Mouse (Mus musculus) small intestine, adult 2 months (tissue): ENCODE data around the gene Rapgef5. TPM values are rescaled to one million over a fixed set of nuclear protein-coding genes. Genes with fewer than 3 reads are reported as not detected.

Source experiments
- H3K27ac ChIP-seq: fragments of 200-500 bp; 2 replicates; pipeline ENCODE4 v1.5.1; 2012; ENCODE audit warnings: low read depth, low read length, control low read depth, inconsistent platforms; ENCODE audit not compliant: insufficient read depth
- H3K27me3 ChIP-seq: fragments of 200-500 bp; 2 replicates; pipeline ENCODE4 v1.6.1; 2012; ENCODE audit warnings: mild to moderate bottlenecking, moderate library complexity, low read length, inconsistent platforms; ENCODE audit not compliant: control insufficient read depth, insufficient read depth
- H3K36me3 ChIP-seq: fragments of 200-500 bp; 2 replicates; pipeline ENCODE4 v1.6.1; 2012; ENCODE audit warnings: mild to moderate bottlenecking, low read length, control low read depth, inconsistent platforms; ENCODE audit not compliant: control insufficient read depth, insufficient read depth
- H3K4me1 ChIP-seq: fragments of 200-500 bp; 2 replicates; pipeline ENCODE4 v1.6.1; 2012; ENCODE audit warnings: low read length, inconsistent platforms, mixed read lengths; ENCODE audit not compliant: control insufficient read depth, insufficient read depth, insufficient read length
- H3K4me3 ChIP-seq: fragments of 200-500 bp; 2 replicates; pipeline ENCODE4 v1.5.1; 2012; ENCODE audit warnings: low read depth, mild to moderate bottlenecking, control low read depth, inconsistent platforms, low read length, moderate library complexity
- CTCF ChIP-seq: fragments of 200-500 bp; IDR thresholded peaks from 2 replicates; pipeline ENCODE4 v1.5.1; 2012; ENCODE audit warnings: low read depth, mild to moderate bottlenecking, control low read depth, inconsistent platforms, low read length, moderate library complexity, mixed read lengths; ENCODE audit not compliant: insufficient replicate concordance, insufficient read length; ENCODE audit errors: extremely low read depth
- POLR2A ChIP-seq: fragments of 200-500 bp; IDR thresholded peaks from 2 replicates; pipeline ENCODE4 v1.6.1; 2012; ENCODE audit warnings: low read depth, mild to moderate bottlenecking, control low read depth, inconsistent platforms, low read length, moderate library complexity
- WGBS: fragments of 180-500 bp; shearing (Covaris S2); methylation state at CpG from one replicate; pipeline ENCODE4 v1.1.7; 2018; 5-methylcytosine and 5-hydroxymethylcytosine counted together
- polyA plus RNA-seq: library from polyadenylated mRNA; depleted of rRNA; stranded (reverse); fragments of >200 nt; gene quantifications from 2 replicates; pipeline ENCODE4 v1.2.3, GENCODE M21; 2012

Rapgef5 gene
- polyA plus RNA-seq, 1 experiment = 4.7 TPM

- H3K27ac ChIP-seq = no peak overlapping the region
- no peaks in the 10 kb centered on the region for H3K36me3 ChIP-seq
- TF ChIP-seq POLR2A (no peak), CTCF (no peak)
- H3K27me3 ChIP-seq = no peaks in the 10 kb centered on the region
- no peak overlapping the region for H3K4me3 ChIP-seq
- no peaks in the 10 kb centered on the region; the same call in 1 of the 2 replicates for H3K4me1 ChIP-seq
- 83% methylated on average over 1 of the region's 1 CpGs for WGBS
Measured at GRCm38 (mm10) chr12:117632133-117632532, 115.9 kb downstream of the Rapgef5 start.

DNA sequence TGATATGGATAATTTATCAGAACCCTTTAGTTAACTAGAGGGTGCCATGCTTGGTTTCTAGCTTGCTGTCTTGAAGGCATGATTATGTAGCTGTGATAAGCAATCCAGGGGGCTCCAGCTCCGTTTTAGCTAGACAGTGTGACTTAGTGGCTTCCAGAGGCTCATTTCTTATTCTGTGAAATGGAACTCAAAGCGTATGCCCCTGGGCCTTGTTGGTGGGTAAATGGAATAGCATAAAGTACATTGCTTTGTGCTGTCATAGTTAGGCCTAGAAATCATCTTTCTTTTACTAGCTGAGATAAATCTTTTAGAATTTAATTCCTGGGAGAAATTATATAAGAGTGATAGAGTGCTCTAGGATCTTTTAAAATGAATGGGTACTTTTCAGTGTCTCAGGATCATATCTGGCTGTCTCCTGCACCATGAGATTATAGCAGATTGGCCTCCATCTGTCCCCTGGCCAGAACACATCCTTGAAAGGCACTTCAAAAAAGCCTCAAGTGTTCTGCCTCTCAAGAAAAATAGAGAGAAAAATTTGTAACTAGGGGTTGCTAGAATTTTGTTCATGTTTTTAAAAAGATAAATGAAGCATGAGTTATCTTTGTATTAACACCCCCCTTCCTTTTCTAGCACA is 120.0 kb downstream of the Rapgef5 start:
- WGBS = 83% methylated on average over 2 of the region's 2 CpGs
- H3K4me3 ChIP-seq = no peak overlapping the region
- no peak for TF ChIP-seq POLR2A
- no peaks in the 10 kb centered on the region for H3K27me3 ChIP-seq
- H3K36me3 ChIP-seq = no peaks in the 10 kb centered on the region
- no peaks in the 10 kb centered on the region for H3K4me1 ChIP-seq
- H3K27ac ChIP-seq = no peak overlapping the region

DNA sequence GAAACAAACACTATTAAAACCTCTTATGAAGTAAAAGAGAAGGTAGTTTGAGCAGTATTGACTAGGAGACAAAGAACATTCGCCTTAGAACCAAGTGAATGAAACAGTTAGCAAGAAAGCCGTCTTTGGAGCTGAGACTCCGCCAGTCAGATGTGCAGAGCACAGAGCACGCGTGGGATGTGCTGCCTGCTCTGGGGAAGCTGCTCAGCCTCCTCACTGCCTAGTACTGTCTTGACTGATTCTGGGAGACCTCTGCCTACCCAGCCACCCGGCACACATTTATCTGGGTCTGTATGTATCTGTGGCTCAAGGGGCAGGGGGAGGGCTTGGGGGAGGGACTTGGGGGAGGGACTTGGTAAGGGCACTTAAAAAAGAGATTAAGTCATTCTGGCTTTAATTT is 120.7 kb downstream of the Rapgef5 start:
- Histone ChIP-seq H3K4me3 (no peak overlapping the region), H3K27me3 (no peaks in the 10 kb centered on the region), H3K36me3 (no peaks in the 10 kb centered on the region), H3K4me1 (no peaks in the 10 kb centered on the region), H3K27ac (no peak overlapping the region)
- 85% methylated on average over 6 of the region's 6 CpGs for WGBS
- TF ChIP-seq CTCF = no peak
- TF ChIP-seq POLR2A = no peak

GRCm38 (mm10) chr12:117638833-117639232 is 122.6 kb downstream of the Rapgef5 start:
- 89% methylated on average over 2 of the region's 2 CpGs for WGBS
- H3K27me3 ChIP-seq = no peaks in the 10 kb centered on the region
- H3K27ac ChIP-seq = no peak overlapping the region
- H3K36me3 ChIP-seq = no peaks in the 10 kb centered on the region
- TF ChIP-seq CTCF = no peak
- TF ChIP-seq POLR2A = no peak
- no peaks in the 10 kb centered on the region for H3K4me1 ChIP-seq
- no peak overlapping the region for H3K4me3 ChIP-seq

DNA sequence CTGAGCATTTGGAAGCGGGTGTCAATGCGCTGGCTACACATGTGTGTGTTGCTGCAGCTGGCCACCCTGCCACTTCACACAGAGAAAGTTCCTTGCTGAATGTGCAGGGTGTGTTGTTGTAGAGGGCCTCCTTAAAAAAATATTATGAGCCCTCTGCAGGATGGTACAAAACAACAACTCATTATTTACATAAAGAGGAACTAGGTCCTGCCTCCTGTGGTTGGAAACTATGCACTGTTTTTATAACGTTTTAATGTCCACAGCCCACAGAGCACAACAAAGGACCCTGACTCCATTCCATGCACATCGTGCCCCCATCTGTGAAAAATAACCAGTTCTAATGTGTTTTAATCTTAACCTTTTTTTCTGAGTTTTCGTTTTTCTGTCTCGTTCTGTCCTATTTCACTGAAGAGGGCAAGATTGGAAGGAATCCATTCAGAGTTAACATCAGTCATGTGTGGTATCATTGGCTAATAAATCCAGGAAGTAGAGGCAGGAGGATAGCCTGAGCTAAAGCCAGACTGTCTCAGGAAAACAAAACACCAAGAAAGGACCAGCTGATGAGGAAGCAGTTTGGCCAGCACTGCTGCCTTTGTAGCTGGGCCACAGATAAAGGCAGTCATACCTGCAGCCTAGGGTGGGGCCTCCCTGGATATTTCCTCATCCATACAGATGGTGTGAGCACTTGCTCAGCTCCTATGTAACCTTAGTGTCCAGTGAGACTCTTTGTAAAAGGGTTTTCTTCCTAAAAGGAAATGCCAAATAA is 123.3 kb downstream of the Rapgef5 start:
- Histone ChIP-seq H3K27ac (peak overlapping the region; percentile 34; the same call in 1 of the 2 replicates), H3K27me3 (no peaks in the 10 kb centered on the region), H3K4me1 (no peaks in the 10 kb centered on the region), H3K4me3 (no peak overlapping the region), H3K36me3 (no peaks in the 10 kb centered on the region)
- TF ChIP-seq CTCF = no peak
- no peak for TF ChIP-seq POLR2A
- WGBS = 75% methylated on average over 6 of the region's 6 CpGs

- TF ChIP-seq CTCF (no peak), POLR2A (no peak)
- Histone ChIP-seq H3K36me3 (no peaks in the 10 kb centered on the region), H3K27me3 (no peaks in the 10 kb centered on the region), H3K27ac (no peak overlapping the region), H3K4me3 (no peak overlapping the region), H3K4me1 (no peaks in the 10 kb centered on the region)
- 28% methylated on average over 2 of the region's 2 CpGs for WGBS
Measured at GRCm38 (mm10) chr12:117642512-117642911, 126.2 kb downstream of the Rapgef5 start.

GRCm38 (mm10) chr12:117645771-117646170 is 129.5 kb downstream of the Rapgef5 start:
- Histone ChIP-seq H3K36me3 (peaks cover 2% of the 10 kb centered on the region; the same call in 1 of the 2 replicates), H3K27ac (no peak overlapping the region), H3K4me1 (no peaks in the 10 kb centered on the region), H3K27me3 (no peaks in the 10 kb centered on the region), H3K4me3 (no peak overlapping the region)
- 95% methylated on average over 2 of the region's 2 CpGs for WGBS
- TF ChIP-seq POLR2A (no peak), CTCF (no peak)
